Mouse (Mus musculus) intestine, embryonic 15.5 days (tissue): ENCODE results near the gene Gm3239. TPM values are rescaled to one million over a fixed set of nuclear protein-coding genes. Genes with fewer than 3 reads are reported as not detected.
"Not testable (repeated sequence)": the region's sequence is repeated elsewhere in the genome, so short reads cannot be mapped to it uniquely, and the experiment has no call there.

ENCODE experiments used
- ATAC-seq: fragments of 200-750 bp; cut with Nextera tagmentation; 2 replicates; pipeline ENCODE4 v1.8.0; 2017; ENCODE audit warnings: moderate TSS enrichment, moderate library complexity
- H3K27ac ChIP-seq: fragments of 300-500 bp; sonication (generic); 2 replicates; pipeline ENCODE4 v1.5.1; 2015; ENCODE audit warnings: mild to moderate bottlenecking, inconsistent platforms
- H3K27me3 ChIP-seq: fragments of 300-500 bp; sonication (generic); replicated peaks from 2 replicates; pipeline ENCODE4 v1.6.1; 2015; ENCODE audit warnings: inconsistent platforms
- H3K36me3 ChIP-seq: fragments of 300-500 bp; sonication (generic); 2 replicates; pipeline ENCODE4 v1.6.1; 2015; ENCODE audit warnings: inconsistent platforms
- H3K4me1 ChIP-seq: fragments of 300-500 bp; sonication (generic); replicated peaks from 2 replicates; pipeline ENCODE4 v1.6.1; 2015; ENCODE audit warnings: inconsistent platforms
- H3K4me2 ChIP-seq: fragments of 300-500 bp; sonication (generic); replicated peaks from 2 replicates; pipeline ENCODE4 v1.6.1; 2015; ENCODE audit warnings: mild to moderate bottlenecking, inconsistent platforms
- H3K4me3 ChIP-seq: fragments of 300-500 bp; sonication (generic); replicated peaks from 2 replicates; pipeline ENCODE4 v1.5.1; 2015; ENCODE audit warnings: inconsistent platforms
- H3K9ac ChIP-seq: fragments of 300-500 bp; sonication (generic); 2 replicates; pipeline ENCODE4 v1.6.1; 2015; ENCODE audit warnings: inconsistent platforms
- H3K9me3 ChIP-seq: fragments of 300-500 bp; sonication (generic); 2 replicates; pipeline ENCODE4 v1.6.1; 2016; ENCODE audit warnings: inconsistent platforms
- WGBS: fragments of 180-500 bp; shearing (Covaris S2); methylation state at CpG from one replicate; pipeline ENCODE4 v1.1.7; 2015; 5-methylcytosine and 5-hydroxymethylcytosine counted together
- polyA plus RNA-seq: library from polyadenylated mRNA; unstranded; fragments of >200 nt; fragmentation: Nextera tagmentation; extraction: Ambion mirVana; gene quantifications from 2 replicates; pipeline ENCODE4 v1.2.1, GENCODE M21; 2015

The Gm3239 gene
- polyA plus RNA-seq = not detected in 2 replicates

GRCm38 (mm10) chr14:4663892-4664291 is at the start of gene Gm3239:
TSS of gene Gm3239 (plus strand) at chr14:4664192.
- no CpG with 5 or more reads among the region's 2 CpGs for WGBS

GRCm38 (mm10) chr14:4632052-4632451 is 31.9 kb upstream of the Gm3239 start, which contains the start of gene Gm8159:
TSS of gene Gm8159 (plus strand) at chr14:4632352.
- not testable (repeated sequence) for H3K27ac ChIP-seq

More at GRCm38 (mm10) chr14:4663892-4664291, at the start of gene Gm3239:
- not testable (repeated sequence) for H3K4me3 ChIP-seq, H3K27ac ChIP-seq, H3K9me3 ChIP-seq, H3K9ac ChIP-seq, H3K4me2 ChIP-seq, H3K36me3 ChIP-seq, H3K27me3 ChIP-seq, H3K4me1 ChIP-seq, ATAC-seq

GRCm38 (mm10) chr14:4649309-4649708 is 14.7 kb upstream of the Gm3239 start:
- not testable (repeated sequence) for H3K9ac ChIP-seq, H3K36me3 ChIP-seq, H3K9me3 ChIP-seq, H3K27ac ChIP-seq, H3K27me3 ChIP-seq, H3K4me1 ChIP-seq, ATAC-seq
- WGBS = 1% methylated on average over 18 of the region's 18 CpGs
- Histone ChIP-seq H3K4me2 (peak overlapping the region; percentile 61), H3K4me3 (peak overlapping the region; percentile 17; the same call in 1 of the 2 replicates)

More at GRCm38 (mm10) chr14:4632052-4632451, 31.9 kb upstream of the Gm3239 start, which contains the start of gene Gm8159:
- H3K4me2 ChIP-seq, H3K27me3 ChIP-seq, H3K9ac ChIP-seq, H3K4me3 ChIP-seq, H3K9me3 ChIP-seq, ATAC-seq, H3K36me3 ChIP-seq, H3K4me1 ChIP-seq: not testable (repeated sequence)
- no CpG with 5 or more reads among the region's 2 CpGs for WGBS

GRCm38 (mm10) chr14:4650324-4650723 is 13.7 kb upstream of the Gm3239 start:
- not testable (repeated sequence) for H3K36me3 ChIP-seq, H3K9ac ChIP-seq, ATAC-seq, H3K4me2 ChIP-seq, H3K9me3 ChIP-seq, H3K4me3 ChIP-seq, H3K27me3 ChIP-seq, H3K4me1 ChIP-seq, H3K27ac ChIP-seq
- WGBS = under 1% methylated on average over 5 of the region's 9 CpGs

GRCm38 (mm10) chr14:4708938-4709337 is 44.9 kb downstream of the Gm3239 start, which contains the start of gene Gm7876:
TSS of gene Gm7876 (plus strand) at chr14:4709238.
- H3K27ac ChIP-seq, H3K4me1 ChIP-seq, H3K9ac ChIP-seq, H3K9me3 ChIP-seq, ATAC-seq, H3K36me3 ChIP-seq, H3K27me3 ChIP-seq, H3K4me2 ChIP-seq, H3K4me3 ChIP-seq: not testable (repeated sequence)
- WGBS = 72% methylated on average over 1 of the region's 2 CpGs

Other genes starting within 250 kb of the Gm3239 start
- 0.15 TPM in 1 of 2 replicates, not detected in the other for gene Gm3164, start 248.7 kb upstream of the Gm3239 start, polyA plus RNA-seq
- not detected in 2 replicates for gene Gm3173, start 233.2 kb upstream of the Gm3239 start, polyA plus RNA-seq
- not detected in 2 replicates for gene Gm3182, start 182.4 kb upstream of the Gm3239 start, polyA plus RNA-seq
- gene Gm3047, start 108.8 kb upstream of the Gm3239 start, polyA plus RNA-seq = not detected in 2 replicates
- not detected in 2 replicates for gene Gm8159, start 31.8 kb upstream of the Gm3239 start, polyA plus RNA-seq
- not detected in 2 replicates for gene Gm7876, start 45.0 kb downstream of the Gm3239 start, polyA plus RNA-seq
- 0.14 TPM in 1 of 2 replicates, not detected in the other for gene Gm3252, start 62.6 kb downstream of the Gm3239 start, polyA plus RNA-seq
- gene Gm9602, start 112.1 kb downstream of the Gm3239 start, polyA plus RNA-seq = not detected in 2 replicates
- not detected in 2 replicates for gene Gm3269, start 173.9 kb downstream of the Gm3239 start, polyA plus RNA-seq
- gene Gm3264, start 191.4 kb downstream of the Gm3239 start, polyA plus RNA-seq = 0.25 TPM in 1 of 2 replicates, not detected in the other
- gene Gm3278, start 228.2 kb downstream of the Gm3239 start, polyA plus RNA-seq = not detected in 2 replicates